Mouse (Mus musculus): ENCODE measurements around the gene Tpp2.

- TF ChIP-seq TCF12 (IDR thresholded peaks at IDR 0.05; ENCODE audit: insufficient read depth, poor library complexity, severe bottlenecking): no peak
- TF ChIP-seq MAX (IDR thresholded peaks at IDR 0.05; ENCODE audit: low read depth): no peak
- no peak for TF ChIP-seq POLR2A (IDR thresholded peaks at IDR 0.05; ENCODE audit: insufficient read length, low read depth)
- no peak for TF ChIP-seq REST (IDR thresholded peaks at IDR 0.05; ENCODE audit: insufficient read depth, insufficient read length)
Measured at GRCm38 (mm10) chr1:43969361-43969760, 35.9 kb downstream of the Tpp2 start.

Measured in myocyte (in vitro differentiated cells).